Mouse (Mus musculus) stomach, embryonic 16.5 days (tissue): ENCODE data around the gene Nalcn. TPM values are rescaled to one million over a fixed set of nuclear protein-coding genes. Genes with fewer than 3 reads are reported as not detected.

Experiments used
- ATAC-seq: fragments of 200-750 bp; cut with Nextera tagmentation; 2 replicates; pipeline ENCODE4 v1.8.0; 2017; ENCODE audit warnings: moderate number of reproducible peaks, moderate TSS enrichment; ENCODE audit not compliant: insufficient read depth, low FRiP score
- H3K27ac ChIP-seq: fragments of 300-500 bp; sonication (generic); 2 replicates; pipeline ENCODE4 v1.5.1; 2014; ENCODE audit warnings: low read length
- H3K27me3 ChIP-seq: fragments of 300-500 bp; sonication (generic); 2 replicates; pipeline ENCODE4 v1.6.1; 2014; ENCODE audit warnings: low read length, control low read depth, mixed read lengths; ENCODE audit not compliant: control insufficient read depth, insufficient read depth
- H3K36me3 ChIP-seq: fragments of 300-500 bp; sonication (generic); 2 replicates; pipeline ENCODE4 v1.6.1; 2014; ENCODE audit warnings: low read length; ENCODE audit not compliant: control insufficient read depth, insufficient read depth
- H3K4me1 ChIP-seq: fragments of 300-500 bp; sonication (generic); 2 replicates; pipeline ENCODE4 v1.6.1; 2014; ENCODE audit warnings: low read length, control low read depth, mixed read lengths; ENCODE audit not compliant: control insufficient read depth, insufficient read depth
- H3K4me2 ChIP-seq: fragments of 300-500 bp; sonication (generic); 2 replicates; pipeline ENCODE4 v1.6.1; 2014; ENCODE audit warnings: low read depth, low read length, mixed read lengths
- H3K4me3 ChIP-seq: fragments of 300-500 bp; sonication (generic); replicated peaks from 2 replicates; pipeline ENCODE4 v1.5.1; 2014; ENCODE audit warnings: mild to moderate bottlenecking, low read length
- H3K9ac ChIP-seq: fragments of 300-500 bp; sonication (generic); 2 replicates; pipeline ENCODE4 v1.6.1; 2014; ENCODE audit warnings: low read length
- H3K9me3 ChIP-seq: fragments of 300-500 bp; sonication (generic); replicated peaks from 2 replicates; pipeline ENCODE4 v1.6.1; 2016; ENCODE audit warnings: low read length, control low read depth; ENCODE audit not compliant: control insufficient read depth
- WGBS: fragments of 180-500 bp; shearing (Covaris S2); extraction: QIAGEN DNeasy Blood & Tissue Kit; methylation state at CpG from one replicate; pipeline ENCODE4 v1.1.7; 2014; 5-methylcytosine and 5-hydroxymethylcytosine counted together
- polyA plus RNA-seq: library from polyadenylated mRNA; unstranded; fragments of >200 nt; fragmentation: Nextera tagmentation; extraction: Ambion mirVana; gene quantifications from 2 replicates; pipeline ENCODE4 v1.2.1, GENCODE M21; 2015

Gene Nalcn
- polyA plus RNA-seq, 1 experiment from 2014 or later: 1.2 TPM

DNA sequence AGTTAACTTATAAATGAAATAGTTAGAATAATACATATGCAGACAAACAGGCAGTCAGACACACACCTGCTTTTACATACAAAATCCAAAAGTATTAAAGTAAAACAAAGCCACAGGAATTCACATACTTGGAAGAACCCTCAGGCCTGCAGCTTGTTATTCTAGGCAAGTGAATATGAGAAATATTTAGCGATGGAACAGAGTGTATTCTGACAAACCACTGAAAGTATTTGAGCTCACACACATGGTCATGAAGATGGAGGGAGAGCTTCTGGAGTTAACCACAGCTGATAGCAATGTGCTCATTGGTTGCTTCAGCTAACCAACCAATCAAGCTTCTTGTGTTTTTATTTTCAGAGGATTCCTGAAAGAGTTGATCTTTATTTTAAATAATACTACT, 93.9 kb downstream of the Nalcn start:
- Histone ChIP-seq H3K27me3 (no peaks in the 10 kb centered on the region), H3K4me3 (no peak overlapping the region), H3K9ac (no peak overlapping the region), H3K27ac (no peak overlapping the region), H3K36me3 (no peaks in the 10 kb centered on the region), H3K4me1 (no peaks in the 10 kb centered on the region), H3K9me3 (no peaks in the 10 kb centered on the region), H3K4me2 (no peak overlapping the region)
- 80% methylated on average over 1 of the region's 1 CpGs for WGBS
- no peak for ATAC-seq

DNA sequence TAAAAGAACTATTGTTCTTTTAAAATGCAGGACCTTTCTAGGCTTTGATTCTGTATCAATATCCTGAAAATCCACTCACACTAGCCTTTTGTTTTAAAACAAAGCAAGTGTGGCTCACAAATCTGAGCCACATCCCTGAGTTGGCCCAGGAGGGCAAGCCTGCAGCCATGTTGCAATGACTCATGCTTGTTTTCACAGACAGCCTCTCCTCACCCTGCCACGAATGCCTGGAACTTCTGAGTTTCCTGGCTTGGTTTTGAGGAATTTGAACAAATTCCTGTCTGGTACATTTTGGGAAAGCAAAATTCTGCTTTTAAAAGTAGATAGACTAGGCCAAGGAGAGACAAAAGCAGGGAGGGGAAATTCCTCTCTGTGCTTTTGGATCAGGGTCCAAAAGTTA, 95.7 kb downstream of the Nalcn start:
- H3K27me3 ChIP-seq: no peaks in the 10 kb centered on the region
- no peak for ATAC-seq
- no peak overlapping the region for H3K4me2 ChIP-seq
- H3K9ac ChIP-seq: no peak overlapping the region
- no peaks in the 10 kb centered on the region for H3K4me1 ChIP-seq
- H3K9me3 ChIP-seq: no peaks in the 10 kb centered on the region
- H3K36me3 ChIP-seq: no peaks in the 10 kb centered on the region
- no peak overlapping the region for H3K27ac ChIP-seq
- 24% methylated on average over 1 of the region's 1 CpGs for WGBS
- H3K4me3 ChIP-seq: no peak overlapping the region

DNA sequence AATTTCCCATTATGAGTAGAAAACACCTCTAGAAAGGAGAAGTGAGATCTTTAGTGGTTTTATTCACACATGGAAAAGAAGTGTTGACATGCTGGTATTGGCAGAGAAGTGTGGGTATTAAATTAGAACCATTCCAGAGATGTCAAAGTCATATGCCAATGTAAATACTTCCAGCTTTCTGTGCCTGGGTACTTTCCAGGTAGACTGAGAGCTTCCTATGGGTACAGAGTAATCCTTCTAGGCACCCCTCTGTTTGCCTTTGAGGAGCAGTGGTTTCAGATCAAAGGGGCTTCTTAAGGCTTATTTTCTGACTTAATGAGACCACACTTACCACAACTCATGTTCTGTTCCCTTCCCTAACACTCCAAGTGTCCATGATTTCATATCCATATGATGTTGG, 97.8 kb downstream of the Nalcn start:
- Histone ChIP-seq H3K4me2 (no peak overlapping the region), H3K36me3 (no peaks in the 10 kb centered on the region), H3K9me3 (no peaks in the 10 kb centered on the region), H3K27me3 (no peaks in the 10 kb centered on the region), H3K9ac (no peak overlapping the region), H3K4me1 (no peaks in the 10 kb centered on the region), H3K4me3 (no peak overlapping the region), H3K27ac (no peak overlapping the region)
- ATAC-seq: no peak

DNA sequence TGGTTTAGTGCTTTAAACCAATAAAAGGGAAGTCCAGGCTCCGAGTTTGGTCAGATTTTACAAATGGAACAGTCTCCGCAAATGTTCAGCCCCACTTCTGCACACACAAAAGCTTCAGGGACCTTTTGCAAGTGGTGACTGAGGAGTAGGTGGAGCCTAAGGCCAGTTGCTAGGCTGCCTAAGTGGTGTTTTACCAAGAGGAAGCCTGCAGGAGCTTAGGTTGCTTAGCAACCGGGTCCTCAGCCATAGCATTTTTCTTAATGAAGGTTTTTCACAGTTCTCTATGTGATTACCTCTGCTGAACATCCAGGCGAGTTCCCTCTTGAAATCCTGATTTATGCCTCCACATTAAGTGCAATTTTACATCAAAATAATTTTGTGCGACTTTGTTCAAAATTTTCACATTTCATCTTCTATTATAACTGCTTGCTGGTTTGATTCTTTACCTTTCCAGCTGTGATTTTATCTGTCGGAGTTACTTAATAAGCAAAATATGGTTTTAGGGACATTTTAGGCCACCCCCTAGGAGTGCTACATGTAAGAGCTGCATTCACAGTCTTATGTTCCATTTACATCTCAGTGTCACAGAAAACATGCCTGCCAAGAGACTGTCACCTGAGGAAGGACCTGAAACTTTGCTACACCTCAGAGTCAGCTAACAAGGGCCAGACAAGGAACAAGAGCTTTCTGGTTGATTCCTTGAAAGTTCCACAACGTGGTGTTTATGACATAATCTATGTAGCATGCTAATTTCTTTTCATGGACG, 113.4 kb downstream of the Nalcn start:
- Histone ChIP-seq H3K9ac (no peak overlapping the region), H3K4me3 (no peak overlapping the region), H3K9me3 (no peaks in the 10 kb centered on the region), H3K27ac (no peak overlapping the region), H3K27me3 (no peaks in the 10 kb centered on the region), H3K36me3 (no peaks in the 10 kb centered on the region), H3K4me1 (no peaks in the 10 kb centered on the region), H3K4me2 (no peak overlapping the region)
- ATAC-seq: no peak
- 28% methylated on average over 8 of the region's 8 CpGs for WGBS

DNA sequence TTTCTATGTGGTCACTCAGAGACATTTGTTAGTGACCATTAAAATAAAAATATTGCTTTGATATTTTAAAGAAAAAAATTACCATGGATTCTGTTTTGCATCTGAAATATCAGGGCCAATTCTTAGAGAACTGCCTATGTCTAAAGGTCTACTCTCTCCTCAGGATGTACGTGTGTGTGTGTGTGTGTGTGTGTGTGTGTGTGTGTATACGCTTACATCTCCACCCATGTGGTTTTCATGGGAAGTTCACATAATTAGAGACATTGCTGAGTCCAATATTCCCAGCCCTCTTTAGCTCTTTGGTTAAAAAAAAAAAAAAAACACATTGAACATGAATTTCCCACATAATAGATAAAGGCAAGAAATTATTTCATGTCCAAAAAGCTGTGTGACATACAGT, 114.0 kb downstream of the Nalcn start:
- Histone ChIP-seq H3K4me3 (no peak overlapping the region), H3K27me3 (no peaks in the 10 kb centered on the region), H3K9ac (no peak overlapping the region), H3K36me3 (no peaks in the 10 kb centered on the region), H3K4me2 (no peak overlapping the region), H3K27ac (no peak overlapping the region), H3K9me3 (no peaks in the 10 kb centered on the region), H3K4me1 (no peaks in the 10 kb centered on the region)
- no peak for ATAC-seq
- 71% methylated on average over 2 of the region's 2 CpGs for WGBS

DNA sequence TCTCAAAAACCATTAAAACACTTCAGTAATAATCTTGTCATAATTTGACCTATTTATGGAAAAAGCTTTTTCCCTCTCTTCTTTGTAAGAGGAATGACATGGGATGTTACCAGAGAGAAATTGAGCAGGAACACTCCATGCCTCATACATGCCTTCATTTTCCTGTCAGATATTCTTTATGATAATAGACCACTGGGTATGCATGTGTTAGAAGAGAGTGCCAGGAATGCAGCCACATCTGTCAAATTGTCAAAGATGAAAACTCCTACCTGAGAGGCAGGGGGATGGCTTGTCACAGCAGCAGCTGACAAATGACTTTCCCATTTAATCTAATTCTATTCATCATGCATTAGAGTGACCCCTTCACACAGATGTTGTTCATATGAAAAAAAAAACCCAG, 131.4 kb downstream of the Nalcn start:
- ATAC-seq: no peak
- Histone ChIP-seq H3K4me1 (no peaks in the 10 kb centered on the region), H3K4me2 (no peak overlapping the region), H3K4me3 (no peak overlapping the region), H3K27ac (no peak overlapping the region), H3K9me3 (no peaks in the 10 kb centered on the region), H3K36me3 (no peaks in the 10 kb centered on the region), H3K27me3 (no peaks in the 10 kb centered on the region), H3K9ac (no peak overlapping the region)

DNA sequence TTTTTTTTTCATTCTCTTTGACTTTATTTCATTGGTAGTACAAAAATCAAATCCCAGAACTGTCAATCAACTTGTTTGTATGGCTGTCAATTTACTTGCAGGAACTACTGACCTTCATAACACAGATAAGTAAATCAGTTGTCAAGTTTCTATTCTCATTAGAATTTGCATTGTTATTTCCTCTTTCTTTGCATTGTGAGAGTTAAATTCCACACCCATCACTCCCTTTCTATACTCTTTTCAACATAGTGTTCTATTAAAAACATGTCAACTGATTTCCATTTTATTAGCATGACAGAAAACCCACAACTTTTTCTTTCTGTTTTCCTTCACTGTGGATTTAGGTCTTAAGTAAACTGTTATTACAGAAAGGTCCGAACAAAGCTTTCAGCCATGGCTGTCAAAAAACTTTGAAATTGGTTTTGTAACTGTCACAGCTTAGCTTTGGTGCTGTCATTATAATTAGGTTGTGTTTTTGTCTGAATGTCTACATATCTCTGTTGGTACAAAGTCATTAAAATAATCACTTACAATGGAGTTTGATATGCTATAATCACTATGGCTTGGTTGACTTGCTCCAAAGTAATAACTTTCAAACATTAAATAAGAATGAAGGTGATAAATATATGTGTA, 138.3 kb downstream of the Nalcn start:
- H3K9me3 ChIP-seq: no peaks in the 10 kb centered on the region
- WGBS: 37% methylated on average over 1 of the region's 1 CpGs
- no peak for ATAC-seq
- H3K9ac ChIP-seq: no peak overlapping the region
- H3K27me3 ChIP-seq: no peaks in the 10 kb centered on the region
- H3K4me1 ChIP-seq: no peaks in the 10 kb centered on the region
- no peak overlapping the region for H3K4me2 ChIP-seq
- no peak overlapping the region for H3K27ac ChIP-seq
- H3K4me3 ChIP-seq: no peak overlapping the region
- no peaks in the 10 kb centered on the region for H3K36me3 ChIP-seq

DNA sequence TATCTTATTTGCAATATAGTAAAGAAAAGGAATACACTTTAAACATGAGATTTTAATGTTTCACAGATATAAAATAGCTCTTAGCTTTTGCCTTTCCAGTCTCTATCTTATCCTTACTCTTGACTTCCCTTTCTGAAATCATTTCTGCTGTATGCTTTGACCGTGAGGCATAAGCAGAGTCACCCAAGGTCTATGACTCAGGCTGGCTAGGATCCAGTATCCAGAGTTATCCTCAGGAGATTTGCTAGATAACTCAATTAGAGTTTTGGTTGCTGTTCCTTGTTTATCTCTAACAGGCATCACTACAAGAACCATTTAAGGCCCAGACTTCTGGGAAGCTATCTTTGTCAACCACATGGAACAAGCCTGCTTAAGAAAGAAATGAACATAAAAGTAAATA, 164.9 kb downstream of the Nalcn start:
- H3K4me1 ChIP-seq: no peaks in the 10 kb centered on the region
- no peaks in the 10 kb centered on the region for H3K36me3 ChIP-seq
- no peak overlapping the region for H3K4me2 ChIP-seq
- no peak overlapping the region for H3K4me3 ChIP-seq
- no peak overlapping the region for H3K27ac ChIP-seq
- H3K9ac ChIP-seq: no peak overlapping the region
- H3K9me3 ChIP-seq: no peaks in the 10 kb centered on the region
- no peak for ATAC-seq
- 71% methylated on average over 1 of the region's 1 CpGs for WGBS
- H3K27me3 ChIP-seq: no peaks in the 10 kb centered on the region

DNA sequence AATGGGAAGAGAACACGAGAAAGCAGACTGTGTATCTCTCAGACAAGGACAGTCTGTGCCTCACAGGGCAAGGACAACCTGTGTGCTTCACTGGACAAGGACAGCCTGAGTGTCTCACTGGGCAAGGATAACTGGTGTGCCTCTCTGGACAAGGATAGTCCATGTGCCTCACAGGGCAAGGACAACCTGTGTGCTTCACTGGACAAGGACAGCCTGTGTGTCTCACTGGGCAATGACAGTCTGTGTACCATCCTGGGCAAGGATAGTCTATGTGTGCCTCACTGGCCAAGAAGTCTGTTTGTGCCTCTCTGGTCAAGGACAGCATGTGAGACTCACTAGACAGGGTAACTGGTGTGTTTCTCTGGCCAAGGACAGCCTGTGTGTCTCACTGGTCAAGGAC, 180.9 kb downstream of the Nalcn start:
- H3K4me3 ChIP-seq: no peak overlapping the region
- WGBS: 63% methylated on average over 1 of the region's 1 CpGs
- no peaks in the 10 kb centered on the region for H3K27me3 ChIP-seq
- no peaks in the 10 kb centered on the region for H3K9me3 ChIP-seq
- H3K4me1 ChIP-seq: no peaks in the 10 kb centered on the region
- ATAC-seq: no peak
- H3K27ac ChIP-seq: no peak overlapping the region
- no peak overlapping the region for H3K4me2 ChIP-seq
- no peak overlapping the region for H3K9ac ChIP-seq
- H3K36me3 ChIP-seq: no peaks in the 10 kb centered on the region
